Mouse (Mus musculus) megakaryocyte-erythroid progenitor cell, adult 5-6 weeks (primary cell): ENCODE measurements around the gene 4930469K13Rik. TPM values are rescaled to one million over a fixed set of nuclear protein-coding genes. Genes with fewer than 3 reads are reported as not detected.

Experiments
- ATAC-seq: replicated peaks from 2 replicates; pipeline ENCODE4 v1.8.0; 2016; ENCODE audit warnings: mild to moderate bottlenecking, inconsistent platforms; ENCODE audit not compliant: severe bottlenecking, poor library complexity, low FRiP score, low TSS enrichment
- total RNA-seq, 2 experiments: library from RNA; stranded (forward) in 1 of 2; stranded (reverse) in 1 of 2; fragments of 200-1000, 215-1000 nt in 1 of 2; fragments of >200 nt in 1 of 2; fragmentation: Nextera tagmentation in 1 of 2; gene quantifications; 2 replicates each; pipeline ENCODE4 v1.2.3; 2014 to 2017

The 4930469K13Rik gene
- total RNA-seq, 2 experiments from 2014 or later, result not detected

- ATAC-seq, result no peak
These were observed 146.4 kb downstream of the 4930469K13Rik start for GRCm38 (mm10) chr11:33951684-33952625.

- ATAC-seq, result no peak
These were observed 147.2 kb downstream of the 4930469K13Rik start for GRCm38 (mm10) chr11:33951155-33951554.

GRCm38 (mm10) chr11:33946501-33946900 is 151.9 kb downstream of the 4930469K13Rik start:
- ATAC-seq, result no peak

GRCm38 (mm10) chr11:33944786-33945328 is 153.5 kb downstream of the 4930469K13Rik start:
- peak; percentile 79 for ATAC-seq

- ATAC-seq, result no peak
These were observed 154.1 kb downstream of the 4930469K13Rik start for GRCm38 (mm10) chr11:33944067-33944785.

- ATAC-seq, result no peak
These were observed 154.8 kb downstream of the 4930469K13Rik start for GRCm38 (mm10) chr11:33943565-33943964.

- ATAC-seq, result no peak
These were observed 158.8 kb downstream of the 4930469K13Rik start for GRCm38 (mm10) chr11:33939456-33940113.

- ATAC-seq, result peak; percentile 86
These were observed 159.6 kb downstream of the 4930469K13Rik start for GRCm38 (mm10) chr11:33938561-33939274.

- ATAC-seq, result no peak
These were observed 160.7 kb downstream of the 4930469K13Rik start for GRCm38 (mm10) chr11:33937641-33938040.

- no peak for ATAC-seq
These were observed 164.1 kb downstream of the 4930469K13Rik start for GRCm38 (mm10) chr11:33934286-33934685.

GRCm38 (mm10) chr11:33932386-33933111 is 165.8 kb downstream of the 4930469K13Rik start:
- peak; percentile 16; the same call in 1 of the 2 replicates for ATAC-seq

GRCm38 (mm10) chr11:33931836-33932385 is 166.4 kb downstream of the 4930469K13Rik start:
- no peak; the same call in 1 of the 2 replicates for ATAC-seq

GRCm38 (mm10) chr11:33929412-33929811 is 168.9 kb downstream of the 4930469K13Rik start:
- no peak for ATAC-seq

GRCm38 (mm10) chr11:33928658-33929057 is 169.7 kb downstream of the 4930469K13Rik start:
- peak; percentile 63 for ATAC-seq

- no peak for ATAC-seq
These were observed 170.5 kb downstream of the 4930469K13Rik start for GRCm38 (mm10) chr11:33927836-33928235.

- ATAC-seq, result no peak
These were observed 171.0 kb downstream of the 4930469K13Rik start for GRCm38 (mm10) chr11:33927321-33927720.

GRCm38 (mm10) chr11:33926551-33926950 is 171.8 kb downstream of the 4930469K13Rik start:
- no peak for ATAC-seq

GRCm38 (mm10) chr11:33925778-33926177 is 172.6 kb downstream of the 4930469K13Rik start:
- no peak for ATAC-seq
